Mouse (Mus musculus) left cerebral cortex, postnatal 14 days (tissue): ENCODE measurements around the gene Arsg. TPM values are rescaled to one million over a fixed set of nuclear protein-coding genes. Genes with fewer than 3 reads are reported as not detected.

Experiments used
- DNase-seq, 2 experiments: peaks; one replicate each; pipeline ENCODE4 v3.0.0; 2021 to 2022; ENCODE audit warnings: low spot score in 2 of 2, mixed read lengths in 1 of 2
- intact Hi-C: fragments of 180-260 bp; cut with DNase I; formaldehyde crosslinking; loops from one replicate; pipeline ENCODE4 v1.15.1; 2025
- total RNA-seq, 2 experiments: library from RNA; stranded (reverse); gene quantifications; 2 replicates each; pipeline ENCODE4 v1.2.3; 2021

Gene Arsg
- total RNA-seq, 2 experiments from 2014 or later, result 5.9 to 7.1 TPM

- intact Hi-C loops, result no loop called here
- no peak for DNase-seq
Observed at GRCm38 (mm10) chr11:109524869-109525268, 51.7 kb downstream of the Arsg start.

- intact Hi-C loops, result no loop called here
Observed at GRCm38 (mm10) chr11:109525571-109525970, 52.4 kb downstream of the Arsg start.

GRCm38 (mm10) chr11:109530030-109530429 is 56.9 kb downstream of the Arsg start:
- intact Hi-C loops, result no loop called here
- DNase-seq, result no peak

More at GRCm38 (mm10) chr11:109525571-109525970, 52.4 kb downstream of the Arsg start:
- no peak for DNase-seq

- intact Hi-C loops, result no loop called here
- DNase-seq, result no peak
Observed at GRCm38 (mm10) chr11:109535966-109536365, 62.8 kb downstream of the Arsg start.

GRCm38 (mm10) chr11:109536939-109537338 is 63.8 kb downstream of the Arsg start:
- intact Hi-C loops, result no loop called here
- DNase-seq, result no peak

- peak in 1 of 2 experiments; percentile 6 for DNase-seq
- intact Hi-C loops, result no loop called here
Observed at GRCm38 (mm10) chr11:109539290-109539689, 66.1 kb downstream of the Arsg start.

- intact Hi-C loops, result no loop called here
- no peak for DNase-seq
Observed at GRCm38 (mm10) chr11:109543466-109543865, 70.3 kb downstream of the Arsg start.

- no peak for DNase-seq
- intact Hi-C loops, result no loop called here
Observed at GRCm38 (mm10) chr11:109544432-109544831, 71.3 kb downstream of the Arsg start.

- intact Hi-C loops, result no loop called here
- DNase-seq, result no peak
Observed at GRCm38 (mm10) chr11:109545265-109545664, 72.1 kb downstream of the Arsg start.

GRCm38 (mm10) chr11:109545700-109546143 is 72.5 kb downstream of the Arsg start:
- intact Hi-C loops, result no loop called here
- DNase-seq, result no peak

GRCm38 (mm10) chr11:109546305-109547001 is 73.3 kb downstream of the Arsg start:
- no peak for DNase-seq
- intact Hi-C loops, result no loop called here

GRCm38 (mm10) chr11:109547652-109548051 is 74.5 kb downstream of the Arsg start:
- intact Hi-C loops, result no loop called here
- DNase-seq, result no peak

- intact Hi-C loops, result no loop called here
- no peak for DNase-seq
Observed at GRCm38 (mm10) chr11:109549599-109550290, 76.6 kb downstream of the Arsg start.

- intact Hi-C loops, result no loop called here
- DNase-seq, result no peak
Observed at GRCm38 (mm10) chr11:109553921-109554320, 80.7 kb downstream of the Arsg start.

- DNase-seq, result no peak
- intact Hi-C loops, result no loop called here
Observed at GRCm38 (mm10) chr11:109554443-109554842, 81.3 kb downstream of the Arsg start.

- intact Hi-C loops, result no loop called here
- no peak for DNase-seq
Observed at GRCm38 (mm10) chr11:109556130-109556529, 83.0 kb downstream of the Arsg start.

GRCm38 (mm10) chr11:109557419-109557818 is 84.2 kb downstream of the Arsg start:
- DNase-seq, result no peak
- intact Hi-C loops, result no loop called here

- intact Hi-C loops, result no loop called here
- DNase-seq, result no peak
Observed at GRCm38 (mm10) chr11:109559241-109559640, 86.1 kb downstream of the Arsg start.

GRCm38 (mm10) chr11:109560793-109561257 is 87.7 kb downstream of the Arsg start:
- intact Hi-C loops, result no loop called here
- DNase-seq, result no peak

- intact Hi-C loops, result no loop called here
- no peak for DNase-seq
Observed at GRCm38 (mm10) chr11:109561445-109561844, 88.3 kb downstream of the Arsg start.

- no peak for DNase-seq
- intact Hi-C loops, result no loop called here
Observed at GRCm38 (mm10) chr11:109563708-109564107, 90.5 kb downstream of the Arsg start.
